Mouse (Mus musculus) liver, embryonic 11.5 days (tissue): ENCODE measurements at regions not wholly inside any gene's neighbourhood (a gene's known extent, or its start where the extent isn't known, plus 50 kb on each side); places are given as distances from the start of the nearest gene placed in this dataset.

Experiments
- ATAC-seq: fragments of 200-750 bp; cut with Nextera tagmentation; replicated peaks from 2 replicates; pipeline ENCODE4 v1.8.0; 2017; ENCODE audit warnings: moderate number of reproducible peaks, mild to moderate bottlenecking, moderate TSS enrichment, moderate library complexity; ENCODE audit not compliant: low FRiP score
- DNase-seq: peaks from one replicate; pipeline ENCODE4 v3.0.0-alpha.2; 2017; ENCODE audit warnings: low spot score
- H3K27ac ChIP-seq: fragments of 300-500 bp; sonication (generic); 2 replicates; pipeline ENCODE4 v1.5.1; 2014; ENCODE audit warnings: mild to moderate bottlenecking, low read depth, low read length, control low read depth
- H3K27me3 ChIP-seq: fragments of 300-500 bp; sonication (generic); replicated peaks from 2 replicates; pipeline ENCODE4 v1.6.1; 2014; ENCODE audit warnings: low read length, mixed read lengths; ENCODE audit not compliant: control insufficient read depth, insufficient read depth
- H3K36me3 ChIP-seq: fragments of 300-500 bp; sonication (generic); 2 replicates; pipeline ENCODE4 v1.6.1; 2014; ENCODE audit warnings: mild to moderate bottlenecking, low read length, moderate library complexity, mixed read lengths; ENCODE audit not compliant: control insufficient read depth, insufficient read depth
- H3K4me1 ChIP-seq: fragments of 300-500 bp; sonication (generic); replicated peaks from 2 replicates; pipeline ENCODE4 v1.6.1; 2014; ENCODE audit warnings: low read length, mixed read lengths; ENCODE audit not compliant: control insufficient read depth, insufficient read depth
- H3K4me2 ChIP-seq: fragments of 300-500 bp; sonication (generic); 2 replicates; pipeline ENCODE4 v1.6.1; 2014; ENCODE audit warnings: mild to moderate bottlenecking, control low read depth, moderate library complexity
- H3K4me3 ChIP-seq: fragments of 300-500 bp; sonication (generic); 2 replicates; pipeline ENCODE4 v1.5.1; 2014; ENCODE audit warnings: low read depth, low read length, control low read depth
- H3K9ac ChIP-seq: fragments of 300-500 bp; sonication (generic); 2 replicates; pipeline ENCODE4 v1.6.1; 2014; ENCODE audit warnings: low read depth, low read length, control low read depth
- H3K9me3 ChIP-seq: fragments of 300-500 bp; sonication (generic); 2 replicates; pipeline ENCODE4 v1.6.1; 2016; ENCODE audit warnings: low read length, inconsistent platforms, mixed read lengths; ENCODE audit not compliant: control insufficient read depth
- WGBS: fragments of 180-500 bp; shearing (Covaris S2); extraction: QIAGEN DNeasy Blood & Tissue Kit; methylation state at CpG from one replicate; pipeline ENCODE4 v1.1.7; 2014; 5-methylcytosine and 5-hydroxymethylcytosine counted together

DNA sequence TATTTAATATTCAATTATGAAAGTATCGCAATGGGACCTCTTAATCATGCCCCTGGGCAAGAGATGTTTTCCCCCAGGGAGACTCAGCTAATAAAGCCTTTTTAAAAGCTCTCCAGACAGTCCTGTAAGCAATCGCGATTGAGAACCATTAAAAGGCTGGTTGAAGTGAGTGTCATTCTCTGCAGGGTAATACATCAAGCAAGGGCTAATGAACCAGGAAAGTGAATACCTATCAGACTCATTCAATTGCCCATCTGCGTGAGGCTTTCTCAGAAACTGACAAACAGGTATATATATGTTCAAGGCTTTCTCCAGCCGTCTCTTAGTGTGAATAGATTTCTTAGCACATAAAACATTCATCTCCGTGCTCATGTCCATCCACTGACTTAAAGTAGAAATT lies 286.8 kb upstream of the Xrcc4 start:
- no peak overlapping the region for H3K27ac ChIP-seq
- H3K4me1 ChIP-seq = no peaks in the 10 kb centered on the region
- no peak for ATAC-seq
- no peak overlapping the region for H3K9ac ChIP-seq
- 77% methylated on average over 6 of the region's 6 CpGs for WGBS
- no peak overlapping the region for H3K4me3 ChIP-seq
- no peak overlapping the region for H3K4me2 ChIP-seq
- no peaks in the 10 kb centered on the region for H3K27me3 ChIP-seq
- no peaks in the 10 kb centered on the region for H3K9me3 ChIP-seq
- H3K36me3 ChIP-seq = no peaks in the 10 kb centered on the region
- DNase-seq = no peak

DNA sequence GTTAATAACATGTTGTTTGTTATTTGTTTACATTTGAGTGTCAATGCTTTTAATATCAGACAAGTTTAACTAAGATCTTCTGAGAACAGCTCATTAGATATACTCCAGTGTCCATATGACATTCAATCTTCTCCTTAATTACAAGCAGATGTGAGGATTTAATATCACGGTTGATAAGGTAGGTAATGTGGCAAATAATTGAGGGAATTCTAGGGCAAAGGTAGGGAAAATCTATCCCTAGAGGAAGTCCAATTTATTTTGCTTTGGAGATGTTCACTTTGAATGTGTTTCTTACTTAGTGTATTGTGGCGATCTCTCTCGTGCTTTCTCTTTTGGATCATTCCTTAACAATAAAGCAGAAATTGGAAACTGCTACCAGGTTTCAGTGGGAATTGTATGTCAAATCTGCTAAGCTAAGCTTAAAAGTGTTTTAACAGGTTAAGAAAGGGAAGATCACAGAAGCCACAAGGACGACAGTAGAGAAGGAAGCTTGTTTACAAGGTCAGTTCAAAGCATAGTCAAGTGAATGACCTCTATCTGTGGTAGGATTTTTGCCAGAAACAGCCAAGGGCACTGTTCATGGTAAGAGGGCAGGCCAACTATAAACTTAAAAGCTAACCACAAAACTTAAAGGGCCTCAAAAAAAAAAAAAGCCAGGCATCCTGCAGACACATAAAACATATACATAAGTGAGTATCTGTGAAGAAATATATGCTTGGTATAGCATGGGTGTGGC lies 282.2 kb upstream of the Xrcc4 start:
- no peaks in the 10 kb centered on the region for H3K27me3 ChIP-seq
- H3K4me1 ChIP-seq = no peaks in the 10 kb centered on the region
- no peak overlapping the region for H3K27ac ChIP-seq
- H3K4me3 ChIP-seq = no peak overlapping the region
- WGBS = 67% methylated on average over 4 of the region's 4 CpGs
- H3K9me3 ChIP-seq = no peaks in the 10 kb centered on the region
- no peak for DNase-seq
- no peak overlapping the region for H3K9ac ChIP-seq
- no peak overlapping the region for H3K4me2 ChIP-seq
- no peaks in the 10 kb centered on the region for H3K36me3 ChIP-seq
- ATAC-seq = no peak

DNA sequence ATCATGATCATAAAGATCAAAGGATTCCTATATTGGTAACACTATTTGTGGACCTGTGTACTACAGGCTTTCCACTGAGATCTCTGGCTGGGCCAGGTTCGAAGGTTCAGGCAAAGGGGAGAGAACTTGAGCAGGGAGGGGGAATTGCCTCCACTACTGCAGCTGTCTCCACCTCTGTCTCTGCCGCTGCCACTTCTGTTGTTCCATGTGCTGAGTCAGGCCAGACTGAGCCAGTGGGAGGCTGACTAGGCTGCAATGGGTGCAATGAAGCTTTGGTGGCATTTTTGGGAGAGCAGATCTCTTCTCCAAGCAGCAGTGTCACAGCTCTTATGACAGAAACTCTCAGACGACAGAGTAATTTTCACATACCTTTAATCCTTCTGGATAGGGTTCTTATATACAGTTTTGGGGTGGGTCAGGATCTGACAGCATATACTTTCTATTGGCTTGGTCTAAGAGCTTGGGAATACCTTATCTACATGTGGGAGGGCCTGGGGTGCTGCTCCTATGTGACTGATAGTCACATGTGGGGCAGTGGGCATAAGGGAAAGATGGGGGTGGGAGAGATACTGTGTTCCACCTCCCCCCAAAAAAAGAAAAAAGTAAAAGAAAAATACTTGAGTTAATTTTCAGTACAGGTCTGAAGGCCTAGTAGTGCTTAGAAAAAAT lies 281.5 kb upstream of the Xrcc4 start:
- 79% methylated on average over 3 of the region's 3 CpGs for WGBS
- Histone ChIP-seq H3K4me2 (no peak overlapping the region), H3K36me3 (no peaks in the 10 kb centered on the region), H3K27ac (no peak overlapping the region), H3K9ac (no peak overlapping the region), H3K9me3 (no peaks in the 10 kb centered on the region), H3K4me3 (no peak overlapping the region), H3K4me1 (no peaks in the 10 kb centered on the region), H3K27me3 (no peaks in the 10 kb centered on the region)
- DNase-seq (no peak), ATAC-seq (no peak)

DNA sequence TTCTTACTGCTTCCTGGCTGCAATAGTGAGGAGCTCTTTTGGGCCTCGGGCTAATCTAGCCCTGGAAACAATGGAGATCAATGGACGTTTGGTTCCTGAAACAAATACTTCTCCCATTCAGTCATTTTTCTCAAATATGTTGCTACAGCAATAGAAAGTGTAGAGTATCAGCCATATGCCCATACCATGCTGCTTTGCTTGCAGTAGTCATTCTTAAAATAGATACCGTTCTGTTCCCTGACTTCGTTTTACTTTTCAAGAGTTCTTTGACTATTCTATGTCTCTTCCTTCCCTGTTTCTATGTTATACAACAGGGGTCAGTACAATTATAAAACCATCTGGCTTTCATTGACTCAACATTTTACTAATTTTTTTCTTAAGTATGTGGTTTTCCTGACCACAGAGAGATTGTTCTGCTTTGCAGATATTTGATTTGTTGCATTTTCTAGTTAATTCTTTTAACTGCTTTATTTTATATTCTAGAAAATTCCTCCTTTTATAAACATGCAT lies 275.2 kb upstream of the Xrcc4 start:
- Histone ChIP-seq H3K4me3 (no peak overlapping the region), H3K9me3 (no peaks in the 10 kb centered on the region), H3K4me2 (no peak overlapping the region), H3K4me1 (no peaks in the 10 kb centered on the region), H3K27ac (no peak overlapping the region), H3K36me3 (no peaks in the 10 kb centered on the region), H3K9ac (no peak overlapping the region), H3K27me3 (no peaks in the 10 kb centered on the region)
- no peak for DNase-seq
- WGBS = 76% methylated on average over 4 of the region's 4 CpGs
- no peak for ATAC-seq

DNA sequence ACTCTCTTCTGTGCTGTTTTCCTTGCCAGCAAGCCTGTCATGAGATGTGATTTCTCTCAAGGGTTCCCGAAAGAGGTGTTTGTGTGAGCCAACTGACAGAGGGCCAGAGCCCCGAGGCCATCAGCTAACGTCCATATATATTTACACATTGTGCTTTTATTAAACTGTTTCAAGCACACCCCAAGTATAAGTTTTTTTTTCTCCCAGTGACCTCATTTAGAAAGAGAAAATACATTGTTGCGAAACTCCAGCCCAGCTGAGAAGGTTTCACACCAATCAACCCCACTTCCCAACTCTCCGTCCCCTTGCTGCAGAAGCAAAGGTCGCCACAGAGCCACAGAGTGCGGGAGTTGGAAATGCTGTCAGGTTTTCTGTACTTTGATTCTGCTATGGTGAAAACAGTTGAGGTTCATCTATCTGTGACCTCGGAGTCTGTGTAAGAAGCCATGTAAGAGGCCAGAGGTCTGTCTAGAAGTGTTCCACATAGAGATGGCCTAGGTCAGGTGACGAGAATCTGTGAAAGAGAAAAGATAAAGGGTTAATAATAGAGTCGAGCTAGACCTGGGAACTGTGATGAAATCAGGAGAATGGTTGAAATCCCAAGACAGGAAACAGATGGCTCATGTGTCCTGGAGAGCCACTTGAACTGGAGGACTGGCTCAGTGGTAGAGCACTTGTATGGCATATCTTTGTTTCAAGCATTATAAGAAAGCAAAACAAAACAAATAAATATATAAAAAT lies 270.6 kb upstream of the Xrcc4 start:
- Histone ChIP-seq H3K4me3 (no peak overlapping the region), H3K4me1 (no peaks in the 10 kb centered on the region), H3K27me3 (no peaks in the 10 kb centered on the region), H3K4me2 (no peak overlapping the region), H3K9me3 (no peaks in the 10 kb centered on the region), H3K9ac (no peak overlapping the region), H3K36me3 (no peaks in the 10 kb centered on the region), H3K27ac (no peak overlapping the region)
- WGBS = 66% methylated on average over 10 of the region's 10 CpGs
- ATAC-seq (no peak), DNase-seq (no peak)

DNA sequence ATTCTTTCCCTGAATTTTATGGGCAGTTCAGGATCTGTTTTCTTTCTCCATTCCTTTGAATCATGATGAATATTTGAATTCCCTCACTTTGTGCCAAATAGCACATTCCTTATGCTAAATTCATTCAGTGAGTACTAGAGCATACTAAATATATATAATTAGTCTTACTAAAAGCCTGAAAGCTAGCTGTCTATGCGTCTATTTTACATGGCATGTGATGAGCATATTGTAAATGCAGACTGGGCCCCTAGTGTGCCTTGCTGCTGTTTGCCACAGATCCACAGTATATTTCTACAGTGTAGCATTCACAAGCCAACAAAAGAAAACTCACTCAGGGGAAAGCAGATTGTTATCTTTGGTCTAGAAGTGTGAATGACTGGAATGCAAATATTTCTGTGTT lies 268.7 kb upstream of the Xrcc4 start:
- H3K27ac ChIP-seq = no peak overlapping the region
- WGBS = 88% methylated on average over 1 of the region's 1 CpGs
- no peak for ATAC-seq

DNA sequence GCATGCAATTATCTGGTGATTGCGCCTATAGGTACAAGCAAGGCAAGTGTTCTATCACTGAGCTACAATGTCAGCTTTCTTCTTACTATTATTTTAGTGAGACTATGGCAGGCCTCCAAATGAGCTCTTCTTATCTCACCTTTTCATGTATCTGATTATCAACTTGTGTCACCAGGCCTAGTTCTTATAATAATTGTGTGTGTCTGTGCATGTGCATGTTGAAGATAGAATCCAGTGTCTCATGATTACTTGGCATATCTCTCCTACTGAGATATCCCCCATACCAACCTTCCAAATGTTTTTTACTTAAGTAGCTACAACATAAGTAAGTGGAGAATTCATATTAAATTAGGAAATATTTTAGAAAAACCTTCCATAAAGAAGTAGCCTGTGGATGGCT lies 266.2 kb upstream of the Xrcc4 start:
- Histone ChIP-seq H3K9me3 (no peaks in the 10 kb centered on the region), H3K4me3 (no peak overlapping the region), H3K27ac (no peak overlapping the region), H3K9ac (no peak overlapping the region), H3K36me3 (no peaks in the 10 kb centered on the region), H3K4me1 (no peaks in the 10 kb centered on the region), H3K4me2 (no peak overlapping the region), H3K27me3 (no peaks in the 10 kb centered on the region)
- WGBS = 90% methylated on average over 1 of the region's 1 CpGs
- DNase-seq = no peak
- no peak for ATAC-seq

More for the DNA sequence above, 268.7 kb upstream of the Xrcc4 start:
- H3K9ac ChIP-seq = no peak overlapping the region
- H3K27me3 ChIP-seq = no peaks in the 10 kb centered on the region
- no peak overlapping the region for H3K4me2 ChIP-seq
- DNase-seq = no peak
- no peaks in the 10 kb centered on the region for H3K9me3 ChIP-seq
- H3K4me1 ChIP-seq = no peaks in the 10 kb centered on the region
- no peak overlapping the region for H3K4me3 ChIP-seq
- H3K36me3 ChIP-seq = no peaks in the 10 kb centered on the region

DNA sequence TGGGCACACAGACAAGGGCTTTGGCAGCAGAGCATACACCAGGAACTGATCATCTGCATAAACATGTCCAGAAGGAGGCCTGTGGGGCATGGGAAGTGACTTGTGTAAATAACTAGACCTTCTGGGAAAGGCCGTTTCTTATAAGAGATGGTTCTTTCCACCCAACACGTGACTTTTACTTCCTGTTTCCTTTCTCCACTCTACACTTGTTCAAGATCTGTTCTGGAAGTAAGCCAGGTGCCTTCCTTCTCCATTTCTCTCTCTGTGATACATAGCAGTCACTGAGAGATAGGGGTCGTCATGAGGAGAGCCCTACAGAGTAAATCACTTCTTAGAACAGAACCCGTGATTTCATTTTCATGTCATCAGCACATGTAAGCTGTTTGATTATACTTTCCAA lies 253.4 kb upstream of the Xrcc4 start:
- Histone ChIP-seq H3K27ac (no peak overlapping the region), H3K9ac (no peak overlapping the region), H3K36me3 (no peaks in the 10 kb centered on the region), H3K27me3 (no peaks in the 10 kb centered on the region), H3K4me1 (no peaks in the 10 kb centered on the region), H3K4me3 (no peak overlapping the region), H3K4me2 (no peak overlapping the region), H3K9me3 (no peaks in the 10 kb centered on the region)
- DNase-seq (no peak), ATAC-seq (no peak)
- WGBS = 60% methylated on average over 4 of the region's 4 CpGs
